Mouse (Mus musculus): ENCODE measurements around the gene Olfm4.

- TF ChIP-seq CTCF (IDR thresholded peaks at IDR 0.05; ENCODE audit: low read depth, low read length): no peak
- TF ChIP-seq POLR2A (IDR thresholded peaks at IDR 0.05; ENCODE audit: extremely low read depth, insufficient read depth, low read length): no peak
Observed at GRCm38 (mm10) chr14:79961602-79962001, 22.3 kb upstream of the Olfm4 start.

All from liver, adult 2 months (tissue).